Mouse (Mus musculus) CD4-positive helper T cell, adult 2 months (primary cell): ENCODE results near the gene Ralgapa2.

Source experiments
- DNase-seq: peaks from one replicate; pipeline ENCODE4 v3.0.0-alpha.2; 2012; ENCODE audit warnings: low read depth, missing footprints, low spot score

The Ralgapa2 gene

DNA sequence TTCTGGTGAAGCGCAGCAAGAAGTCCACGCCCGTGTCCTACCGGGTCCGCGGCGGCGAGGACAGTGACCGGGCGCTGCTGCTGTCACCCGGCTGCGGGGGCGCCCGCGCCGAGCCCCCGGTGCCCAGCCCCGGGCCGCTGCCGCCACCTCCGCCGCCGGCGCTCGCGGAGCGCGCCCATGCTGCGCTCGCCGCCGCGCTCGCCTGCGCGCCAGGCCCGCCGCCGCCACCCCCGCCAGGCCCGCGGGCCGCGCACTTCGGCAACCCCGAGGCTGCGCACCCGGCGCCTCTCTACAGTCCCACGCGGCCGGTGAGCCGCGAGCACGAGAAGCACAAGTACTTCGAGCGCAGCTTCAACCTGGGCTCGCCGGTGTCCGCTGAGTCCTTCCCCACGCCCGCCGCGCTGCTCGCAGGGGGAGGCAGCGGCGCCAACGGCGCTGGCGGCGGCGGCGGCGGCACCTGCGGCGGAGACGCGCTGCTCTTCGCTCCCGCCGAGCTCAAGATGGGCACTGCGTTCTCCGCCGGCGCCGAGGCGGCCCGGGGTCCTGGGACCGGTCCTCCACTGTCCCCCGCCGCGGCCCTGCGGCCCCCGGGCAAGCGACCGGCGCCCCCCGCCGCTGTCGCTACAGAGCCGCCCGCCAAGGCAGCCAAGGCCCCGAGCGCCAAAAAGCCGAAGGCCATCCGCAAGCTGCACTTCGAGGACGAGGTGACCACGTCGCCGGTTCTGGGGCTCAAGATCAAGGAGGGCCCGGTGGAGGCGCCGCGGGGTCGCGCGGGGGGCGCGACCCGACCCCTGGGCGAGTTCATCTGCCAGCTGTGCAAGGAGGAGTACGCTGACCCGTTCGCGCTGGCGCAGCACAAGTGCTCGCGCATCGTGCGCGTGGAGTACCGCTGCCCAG is 289.6 kb downstream of the Ralgapa2 start:
- peak; percentile 15 for DNase-seq

DNA sequence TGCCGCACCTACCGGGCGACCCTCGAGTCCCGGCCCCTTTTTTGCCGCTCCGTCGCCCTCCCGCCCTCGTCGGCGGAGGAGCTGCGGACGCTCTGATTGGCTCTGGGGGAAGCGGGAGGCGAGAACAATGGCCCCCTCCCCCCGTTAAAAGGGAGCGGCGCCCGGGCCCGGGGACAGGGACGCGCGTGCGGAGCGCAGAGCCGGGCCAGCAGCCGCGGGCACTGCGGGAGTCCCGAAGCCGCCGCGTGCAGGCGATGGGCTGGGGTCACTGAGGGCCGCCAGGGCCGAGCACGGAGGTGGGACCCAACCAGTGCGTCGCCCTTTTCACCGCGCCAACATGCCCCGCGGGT is 290.2 kb downstream of the Ralgapa2 start:
- peak; percentile 26 for DNase-seq

DNA sequence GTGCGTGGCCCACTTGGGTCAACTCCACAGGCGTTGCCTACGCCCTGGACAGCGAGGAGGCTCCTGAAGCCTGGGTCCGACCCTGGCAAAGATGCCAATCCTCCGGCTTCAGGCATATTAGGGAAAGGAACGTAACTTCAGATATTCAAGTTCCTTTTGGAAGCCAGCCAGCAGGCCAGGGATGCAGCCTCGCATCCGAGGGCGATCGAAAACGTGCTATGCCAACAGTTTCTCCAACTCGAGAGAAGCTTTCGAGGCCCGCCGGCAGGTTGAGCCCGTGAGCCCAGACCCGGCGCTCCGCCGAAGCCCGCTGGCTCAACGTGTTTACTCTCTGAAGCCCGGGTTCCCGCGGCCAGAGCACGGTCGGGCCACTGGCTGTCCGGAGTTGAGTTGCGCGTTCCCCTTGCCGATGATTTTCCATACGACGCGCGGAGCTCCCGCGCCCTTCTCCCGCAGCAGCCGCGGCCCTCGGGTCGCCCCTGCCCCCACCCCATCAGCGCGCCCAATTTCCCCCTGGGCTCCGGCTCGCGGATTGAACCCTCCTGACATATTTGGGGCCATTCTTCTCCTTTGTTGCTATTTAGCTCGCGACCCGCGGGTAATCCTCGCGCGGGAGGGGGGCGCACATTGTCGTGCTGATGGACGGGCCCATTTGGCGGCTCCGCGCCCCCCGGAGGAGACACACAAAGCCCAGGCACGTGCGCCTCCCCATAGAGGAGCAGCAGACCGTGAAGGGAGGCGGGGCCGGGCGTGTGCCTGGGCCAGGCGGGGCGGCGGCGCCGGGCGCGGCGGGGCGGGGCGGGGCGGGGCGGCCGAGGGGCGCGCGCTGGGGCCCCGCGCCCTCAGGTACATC is 290.8 kb downstream of the Ralgapa2 start, which contains the start of gene Insm1:
Insm1 (plus strand) TSS at position 846 of the 853 bp plus-strand sequence.
- peak; percentile 15 for DNase-seq

DNA sequence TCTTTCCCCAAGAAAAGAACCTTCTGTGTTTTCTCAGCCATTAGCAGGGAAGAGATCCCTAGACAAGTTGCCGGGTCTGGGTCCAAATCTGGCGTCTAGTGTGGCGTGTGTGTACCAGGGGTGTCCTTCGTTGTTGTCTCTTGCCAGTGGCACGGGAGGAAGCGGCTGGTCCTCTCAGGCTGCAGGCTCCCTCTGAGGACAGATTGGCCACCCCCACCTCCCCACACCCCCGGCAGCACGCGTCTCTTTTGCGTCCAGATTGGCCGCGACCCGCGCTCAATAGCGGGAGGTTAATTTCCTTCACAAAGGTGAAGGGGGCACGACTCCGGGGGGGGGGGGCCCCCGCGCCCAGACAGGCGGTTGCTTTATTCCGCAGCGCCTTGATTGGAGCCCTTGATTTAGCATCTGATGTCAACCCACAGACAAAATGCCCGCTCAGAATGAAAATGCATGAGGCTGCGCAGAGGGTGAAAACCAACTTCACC is 291.5 kb downstream of the Ralgapa2 start:
- DNase-seq = peak; percentile 15

- DNase-seq = no peak
Observed at GRCm38 (mm10) chr2:146219791-146220190, 292.4 kb downstream of the Ralgapa2 start.

- DNase-seq = no peak
Observed at GRCm38 (mm10) chr2:146218881-146219535, 293.1 kb downstream of the Ralgapa2 start.

DNA sequence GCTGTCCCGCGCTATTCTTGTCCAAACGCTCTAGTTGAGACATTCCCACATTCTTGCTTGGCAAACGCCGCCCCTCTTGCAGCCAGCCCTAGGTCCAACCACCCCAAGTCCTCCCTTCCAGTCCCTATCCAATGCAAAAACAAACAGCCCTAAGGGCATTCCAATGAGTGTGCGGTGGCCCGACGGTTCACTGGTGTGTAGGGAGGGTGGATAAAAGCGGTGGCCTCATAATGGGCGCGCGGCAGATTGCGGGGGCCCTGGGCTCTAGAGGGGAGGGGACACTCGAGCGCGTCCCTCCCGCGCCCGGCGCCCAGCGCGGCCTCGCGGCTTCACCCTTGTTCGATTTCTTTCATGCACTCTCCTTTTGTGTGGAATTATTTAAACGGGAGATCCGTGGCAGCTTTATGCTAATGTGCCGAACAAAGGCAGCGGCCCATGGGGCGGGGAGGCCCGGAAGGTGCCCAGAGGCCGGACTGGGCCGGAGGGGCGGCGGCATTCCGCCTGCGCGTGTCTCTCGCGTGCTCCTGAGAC is 293.9 kb downstream of the Ralgapa2 start:
- no peak for DNase-seq

GRCm38 (mm10) chr2:146217227-146217980 is 294.7 kb downstream of the Ralgapa2 start:
- no peak for DNase-seq

- DNase-seq = no peak
Observed at GRCm38 (mm10) chr2:146216111-146217064, 295.8 kb downstream of the Ralgapa2 start.

- DNase-seq = peak; percentile 61
Observed at GRCm38 (mm10) chr2:146214715-146215114, 297.4 kb downstream of the Ralgapa2 start.

DNA sequence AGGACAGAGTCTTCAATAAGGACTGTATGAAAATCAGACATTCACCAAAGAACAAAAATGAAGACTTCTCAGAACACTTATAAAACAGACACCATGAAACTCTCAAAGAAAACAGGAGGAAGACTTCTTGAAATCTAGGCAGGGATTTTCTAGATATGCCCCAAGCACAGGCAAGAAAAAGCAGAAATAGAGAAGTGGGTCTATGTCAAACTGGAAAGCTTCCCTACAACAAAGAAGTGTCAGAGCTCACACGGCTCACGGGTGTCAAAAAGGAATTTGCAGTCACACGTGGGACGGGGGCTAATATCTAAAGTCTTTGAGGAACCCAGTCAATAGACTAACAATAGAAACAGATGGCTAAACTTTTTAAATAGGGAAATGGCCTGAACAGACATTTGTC is 301.2 kb downstream of the Ralgapa2 start:
- DNase-seq = no peak

- peak; percentile 73 for DNase-seq
Observed at GRCm38 (mm10) chr2:146197947-146198346, 314.2 kb downstream of the Ralgapa2 start.

DNA sequence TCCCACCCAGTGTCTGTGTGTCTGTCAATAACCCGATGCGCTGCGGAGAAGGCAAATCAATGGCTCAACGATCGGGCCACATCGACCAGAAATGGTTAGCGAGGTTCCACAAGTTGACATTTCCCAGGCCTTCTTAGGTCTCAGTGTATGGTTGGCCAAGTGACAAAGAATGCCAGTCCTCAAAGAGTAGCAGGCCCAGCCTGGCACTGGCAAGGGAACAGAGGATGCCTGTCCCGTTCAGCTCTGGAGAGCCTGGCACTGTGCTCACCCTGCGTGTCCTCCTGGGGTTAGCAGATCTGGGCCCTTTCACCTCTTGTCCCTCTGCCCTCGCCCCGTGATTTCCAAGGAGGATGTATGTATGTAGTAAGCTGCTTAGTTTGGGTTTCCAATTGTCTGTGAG is 316.0 kb downstream of the Ralgapa2 start:
- no peak for DNase-seq
